Mouse (Mus musculus) c-Kit-positive CD71-positive TER-119-positive erythroid progenitor cells, embryonic 14.5 days (primary cell): Measurements from ENCODE around the gene Selplg.

Experiments
- DNase-seq: peaks from one replicate; pipeline ENCODE4 v3.0.0-alpha.2; 2013; ENCODE audit warnings: low spot score

Gene Selplg

GRCm38 (mm10) chr5:113832490-113832901 is at the start of gene Selplg:
Selplg (minus strand) TSS chr5:113832644.
- DNase-seq = no peak

- no peak for DNase-seq
Measured at GRCm38 (mm10) chr5:113881136-113881535, 48.7 kb upstream of the Selplg start.

GRCm38 (mm10) chr5:113878943-113879617 is 46.6 kb upstream of the Selplg start:
- no peak for DNase-seq

GRCm38 (mm10) chr5:113877565-113877964 is 45.1 kb upstream of the Selplg start:
- no peak for DNase-seq

- DNase-seq = no peak
Measured at GRCm38 (mm10) chr5:113876176-113876575, 43.7 kb upstream of the Selplg start.

GRCm38 (mm10) chr5:113875625-113876024 is 43.2 kb upstream of the Selplg start:
- no peak for DNase-seq

GRCm38 (mm10) chr5:113874063-113875024 is 41.9 kb upstream of the Selplg start:
- DNase-seq = no peak

GRCm38 (mm10) chr5:113872936-113873912 is 40.8 kb upstream of the Selplg start:
- no peak for DNase-seq

GRCm38 (mm10) chr5:113871903-113872548 is 39.6 kb upstream of the Selplg start:
- no peak for DNase-seq

GRCm38 (mm10) chr5:113870393-113871040 is 38.1 kb upstream of the Selplg start:
- DNase-seq = no peak

- no peak for DNase-seq
Measured at GRCm38 (mm10) chr5:113869132-113869531, 36.7 kb upstream of the Selplg start.

GRCm38 (mm10) chr5:113864992-113865391 is 32.5 kb upstream of the Selplg start:
- DNase-seq = no peak

- no peak for DNase-seq
Measured at GRCm38 (mm10) chr5:113863994-113864393, 31.6 kb upstream of the Selplg start.

- DNase-seq = no peak
Measured at GRCm38 (mm10) chr5:113862418-113862817, 30.0 kb upstream of the Selplg start.

- DNase-seq = peak; percentile 34
Measured at GRCm38 (mm10) chr5:113861294-113861693, 28.9 kb upstream of the Selplg start.

- no peak for DNase-seq
Measured at GRCm38 (mm10) chr5:113858971-113859370, 26.5 kb upstream of the Selplg start.

GRCm38 (mm10) chr5:113858550-113858949 is 26.1 kb upstream of the Selplg start:
- no peak for DNase-seq

- DNase-seq = no peak
Measured at GRCm38 (mm10) chr5:113857631-113858030, 25.2 kb upstream of the Selplg start.

GRCm38 (mm10) chr5:113856631-113857030 is 24.2 kb upstream of the Selplg start:
- DNase-seq = no peak

GRCm38 (mm10) chr5:113855696-113856095 is 23.3 kb upstream of the Selplg start:
- no peak for DNase-seq

- no peak for DNase-seq
Measured at GRCm38 (mm10) chr5:113855117-113855516, 22.7 kb upstream of the Selplg start.
